Mouse (Mus musculus) stomach, postnatal 0 days (tissue): ENCODE measurements around the gene Cops7b.

Source experiments
- CTCF ChIP-seq: IDR thresholded peaks from 2 replicates; pipeline ENCODE4 v1.5.1; 2016; ENCODE audit warnings: antibody characterized with exemption, low read depth, mild to moderate bottlenecking, moderate library complexity
- EP300 ChIP-seq: optimal IDR thresholded peaks from 2 replicates; pipeline ENCODE3; 2016; ENCODE audit warnings: antibody characterized with exemption

- TF ChIP-seq CTCF = peak; percentile 6; the same call in 1 of the 2 replicates
- no peak for TF ChIP-seq EP300
These were observed 4.3 kb downstream of the Cops7b start for GRCm38 (mm10) chr1:86586992-86587391.
